Mouse (Mus musculus) right cerebral cortex, postnatal 36 days (tissue): Measurements from ENCODE around the gene Glrx5.

ENCODE experiments used
- DNase-seq, 2 experiments: peaks; one replicate each; pipeline ENCODE4 v3.0.0; 2022; ENCODE audit warnings: low spot score in 2 of 2, mixed read lengths in 1 of 2

Glrx5 gene

DNA sequence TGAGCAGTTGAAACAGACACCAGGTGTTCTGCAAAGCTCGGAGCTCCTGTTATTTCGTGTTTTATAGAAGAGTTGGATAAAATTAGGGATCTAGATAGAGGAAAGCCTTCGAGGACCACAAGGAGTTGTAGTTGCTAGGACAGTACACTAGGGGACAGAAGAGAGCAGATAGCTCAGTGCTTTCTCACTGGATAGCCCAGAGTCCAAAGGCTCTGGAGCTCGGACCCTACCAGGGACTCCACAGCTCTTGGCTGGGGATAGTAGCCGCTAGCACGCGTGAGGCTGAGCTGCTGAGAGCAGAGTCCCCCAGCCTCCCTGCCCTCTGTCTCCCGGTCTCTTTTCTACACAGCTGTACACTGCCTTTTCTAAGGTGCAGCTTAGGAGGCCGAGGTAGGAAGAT, 41.2 kb downstream of the Glrx5 start:
- no peak for DNase-seq

- DNase-seq: no peak
These were observed 43.0 kb downstream of the Glrx5 start for GRCm38 (mm10) chr12:105075496-105075895.

- DNase-seq: no peak
These were observed 44.0 kb downstream of the Glrx5 start for GRCm38 (mm10) chr12:105076511-105076910.

- DNase-seq: no peak
These were observed 44.7 kb downstream of the Glrx5 start for GRCm38 (mm10) chr12:105077232-105077631.

DNA sequence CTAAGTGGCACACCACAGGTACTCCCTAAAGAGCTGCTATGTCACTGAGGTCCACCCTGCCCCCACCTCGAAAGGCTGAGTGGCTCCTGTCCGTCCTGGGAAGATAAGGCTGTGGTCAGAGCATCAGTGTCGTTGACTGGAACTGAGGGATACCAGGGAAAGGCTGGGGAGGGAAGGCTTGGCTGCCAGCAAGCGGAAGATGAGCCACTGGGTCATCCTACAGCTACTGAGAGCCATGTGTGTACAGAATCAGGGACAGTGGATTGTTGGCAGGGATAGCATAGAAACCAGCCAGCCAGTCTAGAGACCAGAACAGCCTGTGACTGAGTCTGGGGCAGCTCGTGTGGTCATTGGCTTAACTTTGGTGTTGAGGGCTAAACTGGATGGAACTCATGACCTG, 51.7 kb downstream of the Glrx5 start:
- no peak for DNase-seq

GRCm38 (mm10) chr12:105084816-105085215, 52.3 kb downstream of the Glrx5 start:
- DNase-seq: no peak

DNA sequence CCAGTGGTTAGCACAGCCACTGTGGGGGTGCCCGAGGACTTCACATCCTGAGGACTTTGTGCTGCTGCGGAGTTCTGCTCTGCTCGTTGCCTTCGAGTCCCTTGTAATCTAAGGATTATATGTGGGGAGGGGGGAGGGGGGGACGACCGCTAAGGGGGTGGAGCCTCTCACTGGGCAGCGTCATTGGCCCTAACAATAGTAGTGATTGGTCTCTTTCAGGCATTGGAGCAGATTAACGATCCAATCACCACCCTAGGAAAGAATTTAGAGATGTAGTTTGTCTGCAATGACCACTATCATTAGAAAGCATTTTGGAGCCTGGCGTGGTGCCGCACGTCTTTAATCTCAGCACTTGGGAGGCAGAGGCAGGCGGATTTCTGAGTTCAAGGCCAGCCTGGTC, 52.8 kb downstream of the Glrx5 start:
- no peak for DNase-seq

DNA sequence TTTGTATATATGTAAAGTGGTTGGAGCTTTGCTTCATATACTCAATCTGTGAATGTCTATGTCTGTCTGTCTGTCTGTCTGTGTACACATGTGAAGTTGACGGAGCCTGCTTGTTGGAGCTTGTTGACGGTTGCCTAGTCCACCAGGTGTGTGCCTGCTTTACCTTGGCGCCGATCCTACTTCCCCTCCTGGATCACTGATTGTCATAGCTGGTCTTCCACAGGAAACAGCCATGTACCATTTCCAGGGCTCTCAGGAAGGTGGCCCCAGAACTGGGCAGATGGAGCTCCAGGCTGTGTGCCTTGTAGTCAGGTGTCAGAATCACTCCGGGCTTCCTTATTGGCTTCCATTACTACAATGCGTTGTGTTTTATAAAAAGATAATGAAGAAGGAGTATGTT, 54.3 kb downstream of the Glrx5 start:
- DNase-seq: no peak

- no peak for DNase-seq
These were observed 54.9 kb downstream of the Glrx5 start for GRCm38 (mm10) chr12:105087353-105087752.

GRCm38 (mm10) chr12:105089231-105089630, 56.7 kb downstream of the Glrx5 start:
- no peak for DNase-seq

GRCm38 (mm10) chr12:105091604-105092003, 59.1 kb downstream of the Glrx5 start:
- no peak for DNase-seq
